Mouse (Mus musculus) gastrocnemius, postnatal 10 days (tissue): ENCODE data around the gene Sept10. TPM values are rescaled to one million over a fixed set of nuclear protein-coding genes. Genes with fewer than 3 reads are reported as not detected.

ENCODE experiments used
- DNase-seq: peaks from one replicate; pipeline ENCODE4 v3.0.0; 2021; ENCODE audit warnings: mixed read lengths
- total RNA-seq, 2 experiments: library from RNA; stranded (reverse); gene quantifications; 2 replicates each; pipeline ENCODE4 v1.2.3; 2021

Sept10 gene
- total RNA-seq, 2 experiments from 2014 or later, result 26.8 to 30.4 TPM

DNA sequence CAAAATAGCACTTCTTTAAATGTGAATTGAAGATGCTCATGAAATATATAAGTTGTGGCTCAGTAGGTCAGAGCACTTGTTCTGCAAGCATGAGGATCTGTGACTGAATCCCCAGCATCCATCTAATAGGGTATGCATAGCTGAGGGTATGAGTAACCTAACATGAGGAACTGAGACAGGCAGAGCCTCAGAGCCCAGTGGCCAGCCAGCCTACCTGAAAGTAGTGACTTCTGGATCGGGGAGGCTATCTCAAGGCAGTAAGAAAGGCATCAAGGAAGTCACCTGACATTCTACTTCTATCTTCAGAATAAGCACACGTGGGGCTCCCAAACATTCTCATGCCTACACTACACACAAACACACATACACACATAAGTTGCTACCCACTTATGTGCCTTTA, 3.5 kb upstream of the Sept10 start:
- DNase-seq, result no peak

DNA sequence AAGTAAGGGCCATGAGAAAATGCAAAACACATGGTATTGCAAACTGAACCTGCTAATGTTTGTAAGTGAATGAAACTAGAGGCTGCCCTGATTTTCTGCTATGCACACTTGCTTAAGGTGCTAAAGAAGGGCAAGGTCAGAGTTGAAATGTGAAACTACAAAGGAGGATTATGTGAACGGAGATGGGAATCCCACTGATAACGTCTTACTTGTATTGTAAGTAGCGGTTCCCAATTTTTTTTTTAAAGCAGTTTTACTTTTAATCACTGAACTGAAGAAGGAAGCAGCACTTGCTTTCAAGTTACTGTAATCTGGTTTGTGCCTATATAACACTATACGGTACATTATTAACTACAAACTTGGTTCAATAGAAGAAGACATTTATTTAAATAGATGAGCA, 2.2 kb upstream of the Sept10 start:
- DNase-seq, result no peak

DNA sequence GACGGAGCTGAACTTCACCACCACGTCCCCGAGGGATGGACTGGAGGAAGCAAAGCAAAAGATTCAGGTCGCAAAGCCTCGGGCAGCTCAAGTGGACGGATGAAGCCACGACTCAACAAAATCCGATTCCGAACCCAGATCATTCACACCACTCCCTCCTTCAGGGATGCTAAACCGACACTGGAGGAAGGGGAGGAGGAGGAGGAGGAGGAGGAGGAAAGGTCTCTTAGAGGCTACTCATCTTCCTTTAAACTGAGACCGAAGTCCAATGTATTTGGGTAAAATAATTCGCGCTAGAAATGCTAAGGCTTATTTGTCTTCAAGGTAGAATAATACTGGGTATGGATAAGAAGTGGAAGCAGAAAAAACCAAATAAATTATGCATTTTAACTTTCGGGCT, 1.7 kb upstream of the Sept10 start:
- DNase-seq, result no peak

DNA sequence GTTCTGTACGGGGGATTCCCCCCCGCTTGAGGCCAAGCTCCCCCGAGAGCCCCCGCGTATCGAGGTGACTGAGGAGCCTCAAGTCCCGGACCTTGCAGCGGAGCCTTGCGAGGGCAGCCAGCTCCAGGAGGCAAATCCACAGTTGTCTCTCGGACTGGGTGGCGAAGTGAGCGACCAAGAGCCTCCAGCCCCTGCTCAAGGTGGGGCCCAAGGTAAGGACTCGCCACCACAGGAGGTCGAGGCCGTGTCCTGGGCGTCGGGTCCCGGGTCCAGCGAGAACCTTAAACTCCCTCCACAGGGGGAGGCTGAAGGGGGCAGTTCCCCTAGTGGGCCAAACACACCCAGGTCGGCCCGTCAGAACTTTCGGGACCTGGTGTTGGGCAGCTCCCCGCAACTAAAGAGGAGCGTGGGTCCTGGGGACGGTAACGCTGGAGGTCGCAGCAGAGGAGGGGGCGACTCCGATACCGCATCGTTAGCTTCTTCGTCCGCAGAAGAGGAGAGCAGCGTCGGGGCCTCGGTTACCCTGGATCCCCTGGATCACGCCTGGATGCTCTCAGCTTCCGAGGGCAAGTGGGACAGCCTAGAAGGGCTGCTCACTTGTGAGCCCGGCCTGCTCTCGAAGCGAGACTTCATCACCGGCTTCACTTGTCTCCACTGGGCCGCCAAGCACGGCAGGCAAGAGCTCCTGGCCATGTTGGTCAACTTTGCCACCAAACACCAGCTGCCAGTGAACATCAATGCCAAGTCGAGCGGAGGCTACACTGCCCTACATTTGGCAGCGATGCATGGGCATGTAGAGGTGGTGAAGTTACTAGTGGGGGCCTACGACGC, 839 bp upstream of the Sept10 start:
- DNase-seq, result peak; percentile 37

DNA sequence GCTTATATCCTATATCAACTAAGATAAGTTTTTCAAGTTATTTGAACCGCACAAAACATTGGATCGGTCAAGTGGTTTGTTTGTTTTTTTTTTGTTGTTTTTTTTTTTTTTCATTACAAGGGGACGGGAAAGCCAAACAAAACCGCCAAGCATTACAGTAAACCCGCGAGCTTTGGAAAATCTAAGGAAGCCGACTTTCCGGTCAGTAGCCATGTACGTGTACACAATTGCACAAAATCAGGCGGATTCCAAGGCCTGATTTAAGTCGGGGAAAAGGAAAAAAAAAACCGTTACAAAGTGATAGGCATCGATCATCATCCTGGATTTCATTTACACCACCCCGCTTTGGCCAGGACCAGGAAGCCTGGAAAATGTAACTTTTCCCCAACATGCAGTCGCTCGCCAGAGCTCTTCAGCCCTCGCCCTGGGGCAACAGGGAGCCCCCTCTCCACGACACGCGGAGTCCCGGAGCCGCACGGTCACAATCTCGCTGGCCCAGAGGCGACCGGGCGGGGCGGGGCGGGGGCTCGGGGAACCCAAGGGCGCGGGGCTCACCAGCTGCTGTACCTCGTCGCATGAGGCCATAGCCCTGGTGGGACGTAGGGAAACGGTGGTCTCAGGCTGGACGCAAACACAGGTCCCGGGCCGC, 699 bp downstream of the Sept10 start:
- no peak for DNase-seq

GRCm38 (mm10) chr10:59200011-59200410, 21.6 kb downstream of the Sept10 start:
- DNase-seq, result no peak

GRCm38 (mm10) chr10:59196763-59197162, 24.9 kb downstream of the Sept10 start:
- no peak for DNase-seq

GRCm38 (mm10) chr10:59194891-59195290, 26.8 kb downstream of the Sept10 start:
- DNase-seq, result no peak

- DNase-seq, result no peak
Measured at GRCm38 (mm10) chr10:59182306-59182705, 39.3 kb downstream of the Sept10 start.

GRCm38 (mm10) chr10:59179620-59180019, 42.0 kb downstream of the Sept10 start:
- DNase-seq, result no peak

GRCm38 (mm10) chr10:59172539-59172938, 49.1 kb downstream of the Sept10 start:
- DNase-seq, result no peak

DNA sequence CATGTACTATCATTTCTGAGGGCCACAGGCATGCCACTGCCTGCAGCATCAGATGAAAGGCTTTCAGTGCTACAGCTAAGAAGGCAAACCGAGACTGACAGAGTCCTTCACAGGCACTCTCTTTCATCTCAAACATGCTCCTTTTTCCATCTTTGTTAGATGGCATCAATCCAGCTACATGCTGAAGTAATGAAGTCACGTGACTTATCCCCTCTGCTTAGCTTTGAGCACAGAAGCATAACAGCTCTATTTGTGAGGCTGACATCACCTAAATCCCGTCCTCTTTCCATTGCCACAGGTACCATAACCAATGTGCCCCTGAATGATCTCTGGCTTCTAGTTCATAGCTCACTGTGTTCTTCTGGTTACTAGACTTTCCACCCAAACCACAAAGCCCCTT, 50.6 kb downstream of the Sept10 start:
- DNase-seq, result no peak

GRCm38 (mm10) chr10:59166104-59166944, 55.3 kb downstream of the Sept10 start:
- peak; percentile 35 for DNase-seq

- DNase-seq, result no peak
Measured at GRCm38 (mm10) chr10:59162185-59162897, 59.3 kb downstream of the Sept10 start.

DNA sequence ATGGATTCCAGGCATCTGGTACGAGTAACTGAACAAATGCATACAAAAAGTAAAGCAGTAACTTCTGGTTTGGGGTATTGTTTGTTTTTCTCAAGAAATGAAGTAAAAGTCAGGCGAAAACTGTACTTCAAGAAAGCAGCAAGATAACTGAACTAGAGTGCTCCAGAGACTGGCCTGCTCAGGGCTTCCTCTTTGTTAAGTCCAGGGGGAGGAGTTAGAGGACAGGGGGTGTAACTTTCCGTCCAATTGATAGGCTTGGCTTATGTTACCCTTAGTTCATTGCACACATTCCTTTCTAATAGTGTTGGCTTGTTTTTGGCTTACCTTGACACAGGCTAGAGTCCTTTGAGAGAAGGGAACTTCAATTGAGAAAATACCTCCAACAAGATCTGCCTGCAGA, 63.0 kb downstream of the Sept10 start:
- no peak for DNase-seq

GRCm38 (mm10) chr10:59152544-59153081, 69.0 kb downstream of the Sept10 start:
- DNase-seq, result no peak

- no peak for DNase-seq
Measured at GRCm38 (mm10) chr10:59150938-59151657, 70.5 kb downstream of the Sept10 start.

- peak; percentile 51 for DNase-seq
Measured at GRCm38 (mm10) chr10:59149956-59150383, 71.7 kb downstream of the Sept10 start.

DNA sequence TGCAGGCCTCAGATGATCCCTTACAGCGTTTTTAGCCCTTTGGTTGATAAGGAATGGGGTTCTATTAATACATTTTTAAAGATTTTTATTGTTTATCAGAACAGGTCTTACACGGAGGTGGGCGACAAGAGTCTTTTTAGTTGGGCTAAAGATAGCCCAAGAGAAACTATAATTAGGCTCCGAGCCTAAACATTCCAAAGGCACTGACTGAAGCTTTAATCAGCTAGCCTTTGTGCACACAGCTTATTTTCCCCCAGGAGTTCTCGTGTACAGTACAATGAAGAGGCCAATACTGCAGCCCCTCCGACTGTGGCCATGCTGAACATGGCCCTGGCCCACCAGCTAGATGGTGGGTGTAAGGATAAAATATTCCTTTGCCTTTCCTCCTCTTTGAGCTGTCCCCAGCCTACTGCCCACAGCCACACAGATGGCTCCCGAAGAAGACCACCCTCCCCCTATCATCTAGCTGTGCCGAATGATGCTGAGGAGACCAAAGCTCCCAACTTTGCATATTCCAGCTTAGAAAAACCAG, 88.1 kb downstream of the Sept10 start:
- no peak for DNase-seq

- no peak for DNase-seq
Measured at GRCm38 (mm10) chr10:59131926-59132628, 89.6 kb downstream of the Sept10 start.
